9 mouse cellular contexts compared by ENCODE assay signal in genomic region chr11:6918546-6918945, GRCm38 (mm10).
"Had no signal": no experiment of that assay in that cellular context is flagged by ENCODE, and none has a peak within 500 bp of the region (broad histone marks: within the 10 kb centered on the region; RNA-seq: fewer than 3 reads in every experiment).

No protein-coding gene starts in this region.

- H3K4me3 ChIP-seq: limb, embryonic 13.5 days; midbrain, embryonic 13.5 days; neural tube, embryonic 12.5 days had no signal

- DNase-seq: kidney, adult 2 months; kidney, postnatal 36 days; left cerebral cortex, postnatal 4 days; lung, postnatal 36 days; thymus, adult 18-20 months; thymus, postnatal 14 days had no signal

- ATAC-seq: midbrain, embryonic 13.5 days had no signal

- H3K4me1 ChIP-seq: midbrain, embryonic 13.5 days; neural tube, embryonic 12.5 days had no signal

- H3K36me3 ChIP-seq: limb, embryonic 13.5 days; midbrain, embryonic 13.5 days; neural tube, embryonic 12.5 days had no signal

- H3K9ac ChIP-seq: limb, embryonic 13.5 days; midbrain, embryonic 13.5 days; neural tube, embryonic 12.5 days had no signal

- H3K27me3 ChIP-seq: limb, embryonic 13.5 days; midbrain, embryonic 13.5 days; neural tube, embryonic 12.5 days had no signal

- H3K27ac ChIP-seq: limb, embryonic 13.5 days; midbrain, embryonic 13.5 days; neural tube, embryonic 12.5 days had no signal

- H3K4me2 ChIP-seq: limb, embryonic 13.5 days; midbrain, embryonic 13.5 days; neural tube, embryonic 12.5 days had no signal

- H3K9me3 ChIP-seq: midbrain, embryonic 13.5 days had no signal
